20 mouse cellular contexts compared by ENCODE assay signal in genomic region chr15:61905165-61905845, GRCm38 (mm10).
"Had no signal": no experiment of that assay in that cellular context is flagged by ENCODE, and none has a peak within 500 bp of the region (broad histone marks: within the 10 kb centered on the region; RNA-seq: fewer than 3 reads in every experiment).

No protein-coding gene starts in this region.

- DNase-seq: kidney, adult 11 months; kidney, adult 8-10 months; kidney, postnatal 14 days; kidney, postnatal 4 days; layer of hippocampus, adult 9-11 months; left cerebral cortex, postnatal 4 days; liver, postnatal 0 days; lung, embryonic 14.5 days; midbrain, embryonic 14.5 days; thymus, adult 2 months; thymus, postnatal 25 days had no signal

- H3K27ac ChIP-seq: layer of hippocampus, adult 2 months; left cerebral cortex, adult 2 months; limb, embryonic 12.5 days; limb, embryonic 15.5 days; liver, embryonic 14.5 days had no signal

- H3K27me3 ChIP-seq: limb, embryonic 12.5 days; limb, embryonic 15.5 days; megakaryocyte, embryonic 14.5 days had no signal

- ATAC-seq: liver, postnatal 0 days; lung, postnatal 0 days had no signal

- H3K4me2 ChIP-seq: limb, embryonic 12.5 days; limb, embryonic 15.5 days; liver, embryonic 11.5 days; lung, embryonic 14.5 days; midbrain, embryonic 11.5 days had no signal

- H3K4me1 ChIP-seq: limb, embryonic 12.5 days; limb, embryonic 15.5 days; megakaryocyte, embryonic 14.5 days had no signal

- H3K9me3 ChIP-seq: limb, embryonic 12.5 days; limb, embryonic 15.5 days; megakaryocyte, embryonic 14.5 days had no signal

- H3K36me3 ChIP-seq: limb, embryonic 12.5 days; limb, embryonic 15.5 days had no signal

- H3K9ac ChIP-seq: limb, embryonic 12.5 days; limb, embryonic 15.5 days; liver, embryonic 14.5 days; liver, postnatal 0 days; lung, embryonic 14.5 days had no signal

- H3K4me3 ChIP-seq: layer of hippocampus, adult 2 months; left cerebral cortex, adult 2 months; limb, embryonic 12.5 days; limb, embryonic 15.5 days; megakaryocyte, embryonic 14.5 days had no signal
